Mouse (Mus musculus): ENCODE data around the gene Runx2. TPM values are rescaled to one million over a fixed set of nuclear protein-coding genes. Genes with fewer than 3 reads are reported as not detected.

Gene Runx2
- polyA plus RNA-seq, 1 experiment from 2014 or later, result 10.1 TPM

- no peak overlapping the region for H3K4me2 ChIP-seq (ENCODE audit: low read depth, low read length)
- WGBS, result 64% methylated on average over 4 of the region's 4 CpGs
Measured at GRCm38 (mm10) chr17:44780353-44780752, 34.2 kb downstream of the Runx2 start.

GRCm38 (mm10) chr17:44778141-44778540 is 36.5 kb downstream of the Runx2 start:
- H3K4me2 ChIP-seq (ENCODE audit: low read depth, low read length), result peak overlapping the region; percentile 5; the same call in 1 of the 2 replicates
- no peak overlapping the region; the same call in 1 of the 2 replicates for H3K9ac ChIP-seq (replicated peaks; ENCODE audit: low read length)
- ATAC-seq (replicated peaks; ENCODE audit: insufficient number of reproducible peaks, low FRiP score, low TSS enrichment, low read depth) (no peak), DNase-seq (ENCODE audit: low spot score) (no peak)
- H3K4me1 ChIP-seq (ENCODE audit: control insufficient read depth, insufficient read depth, low read length), result no peaks in the 10 kb centered on the region
- peak overlapping the region; percentile 15 for H3K4me3 ChIP-seq (ENCODE audit: low read depth, low read length)
- 71% methylated on average over 5 of the region's 5 CpGs for WGBS
- no peak overlapping the region for H3K27ac ChIP-seq (replicated peaks; ENCODE audit: low read depth, low read length)
- no peaks in the 10 kb centered on the region for H3K36me3 ChIP-seq (replicated peaks; ENCODE audit: control insufficient read depth, insufficient read depth, low read depth, low read length)
- H3K27me3 ChIP-seq (ENCODE audit: control insufficient read depth, insufficient read depth, low read length), result no peaks in the 10 kb centered on the region
- H3K9me3 ChIP-seq (replicated peaks; ENCODE audit: control insufficient read depth, low read length), result no peaks in the 10 kb centered on the region

More at GRCm38 (mm10) chr17:44780353-44780752, 34.2 kb downstream of the Runx2 start:
- no peak for DNase-seq (ENCODE audit: low spot score)
- Histone ChIP-seq H3K9me3 (replicated peaks; ENCODE audit: control insufficient read depth, low read length) (no peaks in the 10 kb centered on the region), H3K27ac (replicated peaks; ENCODE audit: low read depth, low read length) (no peak overlapping the region), H3K36me3 (replicated peaks; ENCODE audit: control insufficient read depth, insufficient read depth, low read depth, low read length) (no peaks in the 10 kb centered on the region), H3K4me3 (ENCODE audit: low read depth, low read length) (no peak overlapping the region), H3K9ac (replicated peaks; ENCODE audit: low read length) (no peak overlapping the region), H3K27me3 (ENCODE audit: control insufficient read depth, insufficient read depth, low read length) (no peaks in the 10 kb centered on the region), H3K4me1 (ENCODE audit: control insufficient read depth, insufficient read depth, low read length) (no peaks in the 10 kb centered on the region)
- no peak for ATAC-seq (replicated peaks; ENCODE audit: insufficient number of reproducible peaks, low FRiP score, low TSS enrichment, low read depth)

GRCm38 (mm10) chr17:44777337-44777804 is 37.2 kb downstream of the Runx2 start:
- no peaks in the 10 kb centered on the region for H3K4me1 ChIP-seq (ENCODE audit: control insufficient read depth, insufficient read depth, low read length)
- H3K27ac ChIP-seq (replicated peaks; ENCODE audit: low read depth, low read length), result peak overlapping the region; percentile 80
- peak overlapping the region; percentile 54 for H3K4me2 ChIP-seq (ENCODE audit: low read depth, low read length)
- peak; percentile 68 for DNase-seq (ENCODE audit: low spot score)
- under 1% methylated on average over 35 of the region's 35 CpGs for WGBS
- peak overlapping the region; percentile 93 for H3K9ac ChIP-seq (replicated peaks; ENCODE audit: low read length)
- H3K27me3 ChIP-seq (ENCODE audit: control insufficient read depth, insufficient read depth, low read length), result no peaks in the 10 kb centered on the region
- H3K9me3 ChIP-seq (replicated peaks; ENCODE audit: control insufficient read depth, low read length), result no peaks in the 10 kb centered on the region
- H3K4me3 ChIP-seq (ENCODE audit: low read depth, low read length), result peak overlapping the region; percentile 73
- ATAC-seq (replicated peaks; ENCODE audit: insufficient number of reproducible peaks, low FRiP score, low TSS enrichment, low read depth), result peak; percentile 89
- no peaks in the 10 kb centered on the region for H3K36me3 ChIP-seq (replicated peaks; ENCODE audit: control insufficient read depth, insufficient read depth, low read depth, low read length)

- Histone ChIP-seq H3K4me2 (ENCODE audit: low read depth, low read length) (peak within 1 kb of the TSS; percentile 54), H3K4me3 (ENCODE audit: low read depth, low read length) (peak within 1 kb of the TSS; percentile 73), H3K27me3 (ENCODE audit: control insufficient read depth, insufficient read depth, low read length) (no peaks in the 10 kb centered on the region), H3K4me1 (ENCODE audit: control insufficient read depth, insufficient read depth, low read length) (no peaks in the 10 kb centered on the region), H3K27ac (replicated peaks; ENCODE audit: low read depth, low read length) (peak within 1 kb of the TSS; percentile 80), H3K9ac (replicated peaks; ENCODE audit: low read length) (peak within 1 kb of the TSS; percentile 93), H3K36me3 (replicated peaks; ENCODE audit: control insufficient read depth, insufficient read depth, low read depth, low read length) (no peaks in the 10 kb centered on the region), H3K9me3 (replicated peaks; ENCODE audit: control insufficient read depth, low read length) (no peaks in the 10 kb centered on the region)
- DNase-seq (ENCODE audit: low spot score) (peak; percentile 96), ATAC-seq (replicated peaks; ENCODE audit: insufficient number of reproducible peaks, low FRiP score, low TSS enrichment, low read depth) (peak; percentile 97)
- WGBS, result 0% methylated on average over 37 of the region's 40 CpGs
Measured at GRCm38 (mm10) chr17:44776738-44777270, 37.8 kb downstream of the Runx2 start, which contains the start of gene Supt3. Gene Supt3 (plus strand): TSS chr17:44777152.

- Histone ChIP-seq H3K4me1 (ENCODE audit: control insufficient read depth, insufficient read depth, low read length) (no peaks in the 10 kb centered on the region), H3K27ac (replicated peaks; ENCODE audit: low read depth, low read length) (no peak overlapping the region), H3K9ac (replicated peaks; ENCODE audit: low read length) (no peak overlapping the region), H3K4me2 (ENCODE audit: low read depth, low read length) (no peak overlapping the region), H3K4me3 (ENCODE audit: low read depth, low read length) (no peak overlapping the region), H3K9me3 (replicated peaks; ENCODE audit: control insufficient read depth, low read length) (no peaks in the 10 kb centered on the region), H3K27me3 (ENCODE audit: control insufficient read depth, insufficient read depth, low read length) (no peaks in the 10 kb centered on the region), H3K36me3 (replicated peaks; ENCODE audit: control insufficient read depth, insufficient read depth, low read depth, low read length) (no peaks in the 10 kb centered on the region)
- ATAC-seq (replicated peaks; ENCODE audit: insufficient number of reproducible peaks, low FRiP score, low TSS enrichment, low read depth) (no peak), DNase-seq (ENCODE audit: low spot score) (no peak)
- WGBS, result 86% methylated on average over 2 of the region's 2 CpGs
Measured at GRCm38 (mm10) chr17:44772576-44772975, 42.0 kb downstream of the Runx2 start.

GRCm38 (mm10) chr17:44770871-44771270 is 43.7 kb downstream of the Runx2 start:
- H3K9ac ChIP-seq (replicated peaks; ENCODE audit: low read length), result no peak overlapping the region
- no peaks in the 10 kb centered on the region for H3K4me1 ChIP-seq (ENCODE audit: control insufficient read depth, insufficient read depth, low read length)
- H3K4me2 ChIP-seq (ENCODE audit: low read depth, low read length), result no peak overlapping the region
- H3K27me3 ChIP-seq (ENCODE audit: control insufficient read depth, insufficient read depth, low read length), result no peaks in the 10 kb centered on the region
- H3K27ac ChIP-seq (replicated peaks; ENCODE audit: low read depth, low read length), result no peak overlapping the region
- no peak overlapping the region for H3K4me3 ChIP-seq (ENCODE audit: low read depth, low read length)
- ATAC-seq (replicated peaks; ENCODE audit: insufficient number of reproducible peaks, low FRiP score, low TSS enrichment, low read depth) (no peak), DNase-seq (ENCODE audit: low spot score) (no peak)
- H3K9me3 ChIP-seq (replicated peaks; ENCODE audit: control insufficient read depth, low read length), result no peaks in the 10 kb centered on the region
- H3K36me3 ChIP-seq (replicated peaks; ENCODE audit: control insufficient read depth, insufficient read depth, low read depth, low read length), result no peaks in the 10 kb centered on the region
- 84% methylated on average over 2 of the region's 2 CpGs for WGBS

GRCm38 (mm10) chr17:44768522-44768921 is 46.1 kb downstream of the Runx2 start:
- Histone ChIP-seq H3K4me3 (ENCODE audit: low read depth, low read length) (no peak overlapping the region), H3K9ac (replicated peaks; ENCODE audit: low read length) (no peak overlapping the region), H3K9me3 (replicated peaks; ENCODE audit: control insufficient read depth, low read length) (no peaks in the 10 kb centered on the region), H3K4me1 (ENCODE audit: control insufficient read depth, insufficient read depth, low read length) (no peaks in the 10 kb centered on the region), H3K27ac (replicated peaks; ENCODE audit: low read depth, low read length) (peak overlapping the region; percentile 13; the same call in 1 of the 2 replicates), H3K36me3 (replicated peaks; ENCODE audit: control insufficient read depth, insufficient read depth, low read depth, low read length) (no peaks in the 10 kb centered on the region), H3K4me2 (ENCODE audit: low read depth, low read length) (no peak overlapping the region), H3K27me3 (ENCODE audit: control insufficient read depth, insufficient read depth, low read length) (no peaks in the 10 kb centered on the region)
- peak; percentile 77 for DNase-seq (ENCODE audit: low spot score)
- no peak for ATAC-seq (replicated peaks; ENCODE audit: insufficient number of reproducible peaks, low FRiP score, low TSS enrichment, low read depth)
- 25% methylated on average over 5 of the region's 5 CpGs for WGBS

GRCm38 (mm10) chr17:44767375-44767774 is 47.2 kb downstream of the Runx2 start:
- H3K27me3 ChIP-seq (ENCODE audit: control insufficient read depth, insufficient read depth, low read length), result no peaks in the 10 kb centered on the region
- H3K36me3 ChIP-seq (replicated peaks; ENCODE audit: control insufficient read depth, insufficient read depth, low read depth, low read length), result no peaks in the 10 kb centered on the region
- H3K27ac ChIP-seq (replicated peaks; ENCODE audit: low read depth, low read length), result no peak overlapping the region
- WGBS, result 91% methylated on average over 1 of the region's 1 CpGs
- H3K4me3 ChIP-seq (ENCODE audit: low read depth, low read length), result no peak overlapping the region
- H3K9me3 ChIP-seq (replicated peaks; ENCODE audit: control insufficient read depth, low read length), result no peaks in the 10 kb centered on the region
- H3K9ac ChIP-seq (replicated peaks; ENCODE audit: low read length), result no peak overlapping the region
- H3K4me2 ChIP-seq (ENCODE audit: low read depth, low read length), result no peak overlapping the region
- no peaks in the 10 kb centered on the region for H3K4me1 ChIP-seq (ENCODE audit: control insufficient read depth, insufficient read depth, low read length)
- no peak for ATAC-seq (replicated peaks; ENCODE audit: insufficient number of reproducible peaks, low FRiP score, low TSS enrichment, low read depth)
- no peak for DNase-seq (ENCODE audit: low spot score)
